Mouse (Mus musculus) cortical plate, adult 2 months (tissue): ENCODE measurements around the gene Stard5.

ENCODE experiments used
- CTCF ChIP-seq: fragments of 200-500 bp; IDR thresholded peaks from 2 replicates; pipeline ENCODE4 v1.5.1; 2011; ENCODE audit warnings: mild to moderate bottlenecking, control low read depth, low read length; ENCODE audit not compliant: insufficient read depth; ENCODE audit errors: extremely low read depth
- POLR2A ChIP-seq: fragments of 200-500 bp; IDR thresholded peaks from 2 replicates; pipeline ENCODE4 v1.6.1; 2011; ENCODE audit warnings: mild to moderate bottlenecking, low read length, control low read depth; ENCODE audit not compliant: insufficient read depth; ENCODE audit errors: extremely low read depth

- TF ChIP-seq POLR2A (no peak), CTCF (no peak)
Measured at GRCm38 (mm10) chr7:83606796-83607195, 25.0 kb upstream of the Stard5 start.
